Mouse (Mus musculus): ENCODE measurements around the gene Col15a1. TPM values are rescaled to one million over a fixed set of nuclear protein-coding genes. Genes with fewer than 3 reads are reported as not detected.
A peak's percentile ranks its signal among the peaks of the same experiment; 100 is the strongest.

Gene Col15a1
- total and polyA plus RNA-seq, 2 experiments from 2014 or later, result 19.9 to 40.7 TPM

GRCm38 (mm10) chr4:47292956-47293355 lies 85.0 kb downstream of the Col15a1 start:
- Histone ChIP-seq H3K9ac (replicated peaks; ENCODE audit: low read depth, low read length) (no peak overlapping the region), H3K4me2 (ENCODE audit: low read depth, low read length) (no peak overlapping the region), H3K27me3 (ENCODE audit: control insufficient read depth, insufficient read depth, low read length) (no peaks in the 10 kb centered on the region), H3K27ac (ENCODE audit: low read depth) (no peak overlapping the region), H3K4me3 (ENCODE audit: low read depth, low read length) (no peak overlapping the region), H3K4me1 (ENCODE audit: control insufficient read depth, insufficient read depth) (0 out of 2 replicates have a peak, but pooled peaks cover 10% of the 10 kb centered on the region), H3K36me3 (replicated peaks; ENCODE audit: control insufficient read depth, insufficient read depth, low read length) (no peaks in the 10 kb centered on the region), H3K9me3 (replicated peaks; ENCODE audit: control insufficient read depth, low read length) (0 out of 2 replicates have a peak, but pooled peaks cover under 1% of the 10 kb centered on the region)
- WGBS, result 58% methylated on average over 4 of the region's 4 CpGs
- no peak for ATAC-seq (ENCODE audit: insufficient read depth, low read depth)
- DNase-seq (ENCODE audit: low spot score), result no peak
- TF ChIP-seq CTCF (IDR thresholded peaks at IDR 0.05; ENCODE audit: low read depth), result no peak
- TF ChIP-seq EP300 (IDR thresholded peaks at IDR 0.05; ENCODE audit: low read depth), result no peak

- Histone ChIP-seq H3K27me3 (ENCODE audit: control insufficient read depth, insufficient read depth, low read length) (no peaks in the 10 kb centered on the region), H3K9ac (replicated peaks; ENCODE audit: low read depth, low read length) (no peak overlapping the region), H3K9me3 (replicated peaks; ENCODE audit: control insufficient read depth, low read length) (peaks cover 11% of the 10 kb centered on the region), H3K4me1 (ENCODE audit: control insufficient read depth, insufficient read depth) (0 out of 2 replicates have a peak, but pooled peaks cover 10% of the 10 kb centered on the region), H3K27ac (ENCODE audit: low read depth) (0 out of 2 replicates have a peak overlapping the region, but pooled peaks have one; percentile 8), H3K4me2 (ENCODE audit: low read depth, low read length) (no peak overlapping the region), H3K4me3 (ENCODE audit: low read depth, low read length) (no peak overlapping the region), H3K36me3 (replicated peaks; ENCODE audit: control insufficient read depth, insufficient read depth, low read length) (peaks cover 6% of the 10 kb centered on the region; the same call in 1 of the 2 replicates)
- 60% methylated on average over 16 of the region's 16 CpGs for WGBS
- DNase-seq (ENCODE audit: low spot score) (peak; percentile 31), ATAC-seq (ENCODE audit: insufficient read depth, low read depth) (peak; percentile 53)
- TF ChIP-seq EP300 (IDR thresholded peaks at IDR 0.05; ENCODE audit: low read depth) (no peak), CTCF (IDR thresholded peaks at IDR 0.05; ENCODE audit: low read depth) (no peak)
Observed at GRCm38 (mm10) chr4:47293771-47294543, 86.0 kb downstream of the Col15a1 start.

- Histone ChIP-seq H3K27ac (ENCODE audit: low read depth) (0 out of 2 replicates have a peak overlapping the region, but pooled peaks have one; percentile 8), H3K4me2 (ENCODE audit: low read depth, low read length) (no peak overlapping the region), H3K4me3 (ENCODE audit: low read depth, low read length) (no peak overlapping the region), H3K9ac (replicated peaks; ENCODE audit: low read depth, low read length) (no peak overlapping the region), H3K9me3 (replicated peaks; ENCODE audit: control insufficient read depth, low read length) (peaks cover 17% of the 10 kb centered on the region), H3K36me3 (replicated peaks; ENCODE audit: control insufficient read depth, insufficient read depth, low read length) (peaks cover 11% of the 10 kb centered on the region), H3K4me1 (ENCODE audit: control insufficient read depth, insufficient read depth) (0 out of 2 replicates have a peak, but pooled peaks cover 10% of the 10 kb centered on the region), H3K27me3 (ENCODE audit: control insufficient read depth, insufficient read depth, low read length) (no peaks in the 10 kb centered on the region)
- DNase-seq (ENCODE audit: low spot score) (no peak), ATAC-seq (ENCODE audit: insufficient read depth, low read depth) (no peak)
- WGBS, result 87% methylated on average over 7 of the region's 7 CpGs
- TF ChIP-seq EP300 (IDR thresholded peaks at IDR 0.05; ENCODE audit: low read depth) (no peak), CTCF (IDR thresholded peaks at IDR 0.05; ENCODE audit: low read depth) (no peak)
Observed at GRCm38 (mm10) chr4:47294544-47295070, 86.6 kb downstream of the Col15a1 start.

GRCm38 (mm10) chr4:47295547-47295946 lies 87.6 kb downstream of the Col15a1 start:
- peak; percentile 40 for ATAC-seq (ENCODE audit: insufficient read depth, low read depth)
- Histone ChIP-seq H3K4me1 (ENCODE audit: control insufficient read depth, insufficient read depth) (0 out of 2 replicates have a peak, but pooled peaks cover 10% of the 10 kb centered on the region), H3K27ac (ENCODE audit: low read depth) (no peak overlapping the region)

GRCm38 (mm10) chr4:47300701-47301100 lies 92.7 kb downstream of the Col15a1 start:
- Histone ChIP-seq H3K27me3 (ENCODE audit: control insufficient read depth, insufficient read depth, low read length) (no peaks in the 10 kb centered on the region), H3K36me3 (replicated peaks; ENCODE audit: control insufficient read depth, insufficient read depth, low read length) (peaks cover 11% of the 10 kb centered on the region), H3K9me3 (replicated peaks; ENCODE audit: control insufficient read depth, low read length) (peaks cover 21% of the 10 kb centered on the region), H3K9ac (replicated peaks; ENCODE audit: low read depth, low read length) (no peak overlapping the region), H3K4me1 (ENCODE audit: control insufficient read depth, insufficient read depth) (0 out of 2 replicates have a peak, but pooled peaks cover 6% of the 10 kb centered on the region), H3K4me3 (ENCODE audit: low read depth, low read length) (no peak overlapping the region), H3K27ac (ENCODE audit: low read depth) (no peak overlapping the region), H3K4me2 (ENCODE audit: low read depth, low read length) (no peak overlapping the region)
- TF ChIP-seq CTCF (IDR thresholded peaks at IDR 0.05; ENCODE audit: low read depth) (no peak), EP300 (IDR thresholded peaks at IDR 0.05; ENCODE audit: low read depth) (no peak)
- ATAC-seq (ENCODE audit: insufficient read depth, low read depth) (no peak), DNase-seq (ENCODE audit: low spot score) (no peak)
- 80% methylated on average over 2 of the region's 2 CpGs for whole genome bisulfite sequencing

More at GRCm38 (mm10) chr4:47295547-47295946, 87.6 kb downstream of the Col15a1 start:
- Histone ChIP-seq H3K4me3 (ENCODE audit: low read depth, low read length) (no peak overlapping the region), H3K4me2 (ENCODE audit: low read depth, low read length) (no peak overlapping the region), H3K36me3 (replicated peaks; ENCODE audit: control insufficient read depth, insufficient read depth, low read length) (peaks cover 11% of the 10 kb centered on the region), H3K9ac (replicated peaks; ENCODE audit: low read depth, low read length) (no peak overlapping the region), H3K9me3 (replicated peaks; ENCODE audit: control insufficient read depth, low read length) (peaks cover 21% of the 10 kb centered on the region), H3K27me3 (ENCODE audit: control insufficient read depth, insufficient read depth, low read length) (no peaks in the 10 kb centered on the region)
- DNase-seq (ENCODE audit: low spot score), result no peak
- 26% methylated on average over 3 of the region's 3 CpGs for WGBS
- TF ChIP-seq EP300 (IDR thresholded peaks at IDR 0.05; ENCODE audit: low read depth), result no peak
- no peak for TF ChIP-seq CTCF (IDR thresholded peaks at IDR 0.05; ENCODE audit: low read depth)
